Comparison of ENCODE assay signal across 13 mouse cellular contexts in the genomic region with DNA sequence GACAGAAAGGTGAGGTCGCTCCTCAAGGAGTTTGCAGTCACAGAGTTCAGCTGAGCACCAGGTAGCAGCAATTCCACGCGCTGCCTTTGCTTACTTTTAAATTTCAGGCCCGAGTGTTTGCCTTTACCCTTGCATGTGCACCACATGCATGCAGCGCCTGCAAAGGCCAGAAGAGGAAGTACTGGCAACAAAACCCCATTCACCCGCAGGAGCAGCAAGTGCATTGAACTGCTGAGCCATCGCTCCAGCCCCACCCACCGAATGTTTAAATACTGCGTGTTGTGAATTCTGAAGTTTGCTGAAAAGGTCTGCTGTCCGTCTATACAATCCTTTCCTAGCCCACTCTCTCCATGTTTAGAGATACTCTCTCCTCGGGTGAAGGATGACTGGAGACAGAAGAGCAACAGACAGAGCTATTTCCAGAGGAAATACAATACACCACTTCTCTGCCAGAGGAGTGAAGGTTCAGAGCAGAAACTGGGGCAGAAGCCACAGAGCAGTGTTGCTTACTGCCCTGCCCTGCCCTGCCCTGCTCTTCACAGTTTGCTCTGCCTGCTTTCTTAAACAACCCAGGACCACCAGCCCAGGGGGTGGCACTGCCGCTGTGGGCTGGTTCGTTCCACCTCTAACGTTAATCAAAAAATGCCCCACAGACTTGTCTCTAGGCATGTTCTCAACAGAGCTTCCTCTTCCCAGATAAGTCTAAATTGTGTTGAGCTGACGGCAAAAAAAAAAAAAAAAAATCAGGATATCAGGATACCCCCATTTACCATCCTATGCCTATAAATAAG. TPM values are rescaled to one million over a fixed set of nuclear protein-coding genes. Genes with fewer than 3 reads are reported as not detected.
DNase-seq lines count a peak whose midpoint lies in the region; TF ChIP-seq lines count a peak whose summit lies in the region.
"Had no signal": no experiment of that assay in that cellular context is flagged by ENCODE, and none has a peak within 500 bp of the region (broad histone marks: within the 10 kb centered on the region; RNA-seq: fewer than 3 reads in every experiment).

No protein-coding gene starts in this region.

- peak overlapping the region; percentile 70 for H3K27ac ChIP-seq in gastrocnemius, adult 2 months
- H3K27ac ChIP-seq: forebrain, embryonic 10.5 days; heart, embryonic 15.5 days had no signal

- peak overlapping the region; percentile 45 for H3K4me3 ChIP-seq in gastrocnemius, adult 2 months
- H3K4me3 ChIP-seq: forebrain, embryonic 10.5 days; heart, embryonic 15.5 days had no signal

- intact Hi-C loops in gastrocnemius, adult 2 months (cut with DNase I) = no loop called here
- intact Hi-C loops in gastrocnemius, postnatal 36 days (cut with DNase I) = no loop called here

- TF ChIP-seq CTCF in gastrocnemius, adult 2 months (IDR thresholded peaks at IDR 0.05) = peak; percentile 13; the same call in 1 of the 2 replicates

- no peak for DNase-seq in gastrocnemius, adult 2 months
- DNase-seq in gastrocnemius, postnatal 36 days = no peak
- peak; percentile 73 for DNase-seq in MEL-GATA-1-ER (ENCODE audit: extremely low read depth, low read depth)
- peak; percentile 38 for DNase-seq in liver
- DNase-seq in naive thymus-derived CD4-positive, alpha-beta T cell, adult 2 months (ENCODE audit: low read depth) = peak; percentile 28
- DNase-seq in adrenal gland, adult 2 months = no peak
- DNase-seq in right cerebral cortex, postnatal 36 days (ENCODE audit: low spot score in 2 of 2) = no peak
- DNase-seq in right cerebral cortex, postnatal 4 days = no peak
- DNase-seq: adrenal gland, postnatal 10 days; kidney, adult 9 months; left cerebral cortex, postnatal 4 days had no signal

RNA-seq across cellular contexts. Expression of gene Marc1, which starts 3.3 kb away (rescaled TPM):
- not detected for total RNA-seq in gastrocnemius, adult 2 months (2021)
- under 1 TPM; 0.22 to 0.36 TPM for total RNA-seq in gastrocnemius, postnatal 36 days (2021)
- total RNA-seq in adrenal gland, adult 2 months (2021) = 1 to 10 TPM in 1 of 2 experiments, under 1 TPM in 1; 0.83 to 4.4 TPM
- polyA plus RNA-seq in adrenal gland, adult 2 months (2012; rRNA removed) = 5.0 and 7.5 TPM in 2 replicates
- polyA plus RNA-seq: forebrain, embryonic 10.5 days; heart, embryonic 15.5 days had no signal

RNA-seq across cellular contexts. Expression of gene Marc2, which starts 38.4 kb away (rescaled TPM):
- total RNA-seq in gastrocnemius, adult 2 months (2021) = 100 to 1,000 TPM; 126 to 170 TPM
- total RNA-seq in gastrocnemius, postnatal 36 days (2021) = 100 to 1,000 TPM; 124 to 142 TPM
- total RNA-seq in adrenal gland, adult 2 months (2021) = 100 to 1,000 TPM; 288 to 409 TPM
- polyA plus RNA-seq in adrenal gland, adult 2 months (2012; rRNA removed) = 117 and 164 TPM in 2 replicates

Comparison
In these comparisons a context has a peak if more than half of its experiments do, and no peak if none do; other contexts are left out.
1. DNase-seq: peak in MEL-GATA-1-ER (single experiment), liver (single experiment) and naive thymus-derived CD4-positive, alpha-beta T cell, adult 2 months (single experiment); none in gastrocnemius, adult 2 months (single experiment), gastrocnemius, postnatal 36 days (0 of 2), adrenal gland, adult 2 months (single experiment), right cerebral cortex, postnatal 36 days (0 of 2) and right cerebral cortex, postnatal 4 days (single experiment).